Mouse (Mus musculus): ENCODE results near the gene Cpsf2.

DNA sequence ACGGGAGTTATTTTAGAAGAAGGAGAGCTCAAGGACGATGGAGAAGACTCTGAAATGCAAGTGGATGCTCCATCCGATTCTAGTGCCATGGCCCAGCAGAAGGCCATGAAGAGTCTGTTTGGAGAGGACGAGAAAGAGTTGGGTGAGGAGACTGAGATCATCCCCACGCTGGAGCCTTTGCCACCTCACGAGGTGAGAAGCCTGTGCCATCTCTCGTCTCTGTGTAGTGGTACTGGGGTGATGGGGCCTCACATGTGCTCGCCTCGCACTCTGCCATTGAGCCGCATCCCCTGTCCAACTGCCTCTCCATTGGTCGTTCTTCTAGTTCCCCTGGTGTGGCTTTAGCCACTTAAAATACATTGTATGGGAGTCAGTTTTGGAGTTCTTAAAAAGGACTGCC lies 25.0 kb downstream of the Cpsf2 start:
- TF ChIP-seq POLR2A (IDR thresholded peaks at IDR 0.05; ENCODE audit: low read depth, low read length), result no peak
- no peak for TF ChIP-seq CTCF (IDR thresholded peaks at IDR 0.05; ENCODE audit: borderline replicate concordance, insufficient read depth, low read length)
